Comparison of ENCODE assay signal across 20 mouse cellular contexts in genomic region chr17:5867456-5867855, GRCm38 (mm10). TPM values are rescaled to one million over a fixed set of nuclear protein-coding genes. Genes with fewer than 3 reads are reported as not detected.
DNase-seq lines count a peak whose midpoint lies in the region; ATAC-seq lines count a peak whose summit lies in the region.
"Had no signal": no experiment of that assay in that cellular context is flagged by ENCODE, and none has a peak within 500 bp of the region (broad histone marks: within the 10 kb centered on the region; RNA-seq: fewer than 3 reads in every experiment).

No protein-coding gene starts in this region.

- ATAC-seq in megakaryocyte, adult 5-6 weeks (ENCODE audit: poor library complexity, severe bottlenecking): peak; percentile 33; the same call in 1 of the 2 replicates
- ATAC-seq: forebrain, embryonic 14.5 days; liver, postnatal 0 days; lung, postnatal 0 days; midbrain, embryonic 13.5 days had no signal

- DNase-seq in heart, adult 11 months: peak; percentile 78
- DNase-seq in heart, adult 9 months (ENCODE audit: low spot score in 2 of 2): no peak
- DNase-seq in left cerebral cortex, adult 18-20 months (ENCODE audit: low spot score in 2 of 2): peak; percentile 23 to 38
- no peak for DNase-seq in left cerebral cortex, postnatal 14 days (ENCODE audit: low spot score in 2 of 2)
- peak; percentile 21 for DNase-seq in B cell, adult 2 months
- DNase-seq in lung, postnatal 36 days: no peak
- no peak for DNase-seq in cerebellum, postnatal 4 days (ENCODE audit: low spot score in 2 of 2)
- DNase-seq: cerebellum, adult 11-12 months; cerebellum, postnatal 25 days; embryo, embryonic 11 days; gastrocnemius, postnatal 10 days; heart, adult 2 months; heart, postnatal 4 days; liver, postnatal 0 days; thymus, adult 18-20 months; thymus, postnatal 4 days had no signal

- intact Hi-C loops in left cerebral cortex, postnatal 14 days (cut with DNase I): no loop called here

RNA-seq across cellular contexts. Expression of gene Snx9, which starts 26.3 kb away (rescaled TPM):
- 10 to 100 TPM; 15.5 to 16.7 TPM for total RNA-seq in left cerebral cortex, adult 18-20 months (2021)
- 10 to 100 TPM; 11.4 to 12.2 TPM for total RNA-seq in left cerebral cortex, postnatal 14 days (2021)
- total RNA-seq in megakaryocyte, adult 5-6 weeks (2015): 51.4 and 51.8 TPM in 2 replicates
- total RNA-seq in megakaryocyte, adult 5-6 weeks (2017): 36.6 and 37.1 TPM in 2 replicates

Comparison
In these comparisons a context has a peak if more than half of its experiments do, and no peak if none do; other contexts are left out.
1. DNase-seq: peak in heart, adult 11 months (single experiment), left cerebral cortex, adult 18-20 months (2 of 2) and B cell, adult 2 months (2 of 2); none in heart, adult 9 months (0 of 2), left cerebral cortex, postnatal 14 days (0 of 2), lung, postnatal 36 days (single experiment) and cerebellum, postnatal 4 days (0 of 2).